Mouse (Mus musculus) macrophage (primary cell): ENCODE results near the gene Rnf111. TPM values are rescaled to one million over a fixed set of nuclear protein-coding genes. Genes with fewer than 3 reads are reported as not detected.

ENCODE experiments used
- polyA plus RNA-seq: library from polyadenylated mRNA; stranded (reverse); fragments of 250-400 nt; gene quantifications from 3 replicates; pipeline ENCODE4 v1.2.4, GENCODE M21; 2018; ENCODE audit warnings: inconsistent platforms

Gene Rnf111
- polyA plus RNA-seq, 1 experiment from 2014 or later: 33.3 TPM

Other genes starting within 250 kb of the Rnf111 start
- 0.67 to 9.2 TPM (median 4.5 TPM) in 3 replicates for gene Ccnb2, start 82.2 kb downstream of the Rnf111 start, polyA plus RNA-seq
- 26.1 to 48.6 TPM (median 27.2 TPM) in 3 replicates for gene Sltm, start 39.0 kb upstream of the Rnf111 start, polyA plus RNA-seq
- 0.23 to 2.5 TPM (median 0.62 TPM) in 3 replicates for gene Gm10642, start 152.5 kb upstream of the Rnf111 start, polyA plus RNA-seq
- 20.6 to 29.2 TPM (median 25.6 TPM) in 3 replicates for gene Mindy2, start 153.4 kb upstream of the Rnf111 start, polyA plus RNA-seq
- 68.2 to 97.6 TPM (median 76.3 TPM) in 3 replicates for gene Adam10, start 175.3 kb upstream of the Rnf111 start, polyA plus RNA-seq